Mouse (Mus musculus): Measurements from ENCODE around the gene Galr2.

- no peak for TF ChIP-seq POLR2A (IDR thresholded peaks at IDR 0.05; ENCODE audit: control insufficient read depth in 1 of 2, insufficient read depth in 1 of 2, low read depth in 1 of 2, low read length in 2 of 2, poor library complexity in 1 of 2)
- TF ChIP-seq POLR2AphosphoS5 (IDR thresholded peaks at IDR 0.05; ENCODE audit: borderline replicate concordance, low read depth, low read length), result no peak
- no peak for TF ChIP-seq CTCF (IDR thresholded peaks at IDR 0.05 in 2 of 3, conservative IDR thresholded peaks at IDR 0.05 in 1 of 3; ENCODE audit: control insufficient read depth in 1 of 3, insufficient read depth in 1 of 3, low read depth in 2 of 3, low read length in 3 of 3, poor library complexity in 1 of 3, severe bottlenecking in 1 of 3)
- TF ChIP-seq CHD1 (IDR thresholded peaks at IDR 0.05; ENCODE audit: low read depth, low read length), result no peak
- TF ChIP-seq RCOR1 (IDR thresholded peaks at IDR 0.05; ENCODE audit: low read depth, low read length), result no peak
These were observed 30.4 kb downstream of the Galr2 start for GRCm38 (mm10) chr11:116311169-116311568.
